Mouse (Mus musculus): Measurements from ENCODE around the gene Olfr1262. TPM values are rescaled to one million over a fixed set of nuclear protein-coding genes. Genes with fewer than 3 reads are reported as not detected.

Olfr1262 gene
- polyA plus RNA-seq, 1 experiment, result not detected

DNA sequence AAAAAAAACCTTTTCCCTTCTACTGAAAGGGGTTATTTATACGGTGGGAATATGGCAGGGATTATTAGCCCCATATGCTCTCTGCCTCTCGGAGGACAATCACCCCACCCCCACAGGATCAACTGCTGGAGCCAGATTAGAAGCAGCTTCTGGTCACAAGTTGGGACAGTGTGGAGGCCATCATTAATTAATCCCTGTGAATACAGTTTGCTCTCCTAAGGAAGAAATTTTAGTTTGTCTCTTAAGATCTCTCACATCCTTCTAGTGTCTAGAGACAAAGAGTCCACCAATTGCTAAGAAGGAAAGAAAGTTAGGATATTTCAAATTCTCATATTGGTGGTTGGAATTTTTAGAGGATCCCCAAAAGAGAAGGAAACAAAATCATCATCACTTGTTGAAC, 25.5 kb downstream of the Olfr1262 start, which contains the start of gene Olfr1264:
TSS of gene Olfr1264 (minus strand) at position 101 of the 400 bp plus-strand sequence.
- Histone ChIP-seq H3K4me3 (no peak within 1 kb of the TSS), H3K36me3 (ENCODE audit: control insufficient read depth, insufficient read depth) (no peaks in the 10 kb centered on the region), H3ac (ENCODE audit: control insufficient read depth, insufficient read length) (no peak within 1 kb of the TSS), H3K27me3 (ENCODE audit: control insufficient read depth, insufficient read depth, insufficient read length) (no peaks in the 10 kb centered on the region), H3K79me2 (ENCODE audit: control insufficient read depth, insufficient read depth) (no peaks in the 10 kb centered on the region), H3K4me2 (ENCODE audit: low read depth) (no peak within 1 kb of the TSS)
- TF ChIP-seq REST (IDR thresholded peaks at IDR 0.05; ENCODE audit: insufficient read depth, insufficient read length) (no peak), USF1 (IDR thresholded peaks at IDR 0.05; ENCODE audit: low read depth) (no peak), TCF12 (IDR thresholded peaks at IDR 0.05; ENCODE audit: insufficient read depth, poor library complexity, severe bottlenecking) (no peak), POLR2AphosphoS2 (IDR thresholded peaks at IDR 0.05; ENCODE audit: insufficient read length, low read depth) (no peak), SRF (IDR thresholded peaks at IDR 0.05; ENCODE audit: control insufficient read depth, insufficient read length, low read depth) (no peak), MYOD1 (IDR thresholded peaks at IDR 0.05; ENCODE audit: control insufficient read depth in 1 of 3, insufficient read length in 2 of 3, low read depth in 2 of 3) (no peak), CEBPB (IDR thresholded peaks at IDR 0.05; ENCODE audit: insufficient read depth, poor library complexity, severe bottlenecking) (no peak), MYOG (IDR thresholded peaks at IDR 0.05; ENCODE audit: control insufficient read depth in 1 of 3, insufficient read depth in 1 of 3, insufficient read length in 2 of 3, low read depth in 2 of 3) (no peak), TCF3 (IDR thresholded peaks at IDR 0.05; ENCODE audit: insufficient read length, low read depth) (no peak), MAX (IDR thresholded peaks at IDR 0.05; ENCODE audit: low read depth) (no peak), E2F4 (IDR thresholded peaks at IDR 0.05; ENCODE audit: insufficient read depth) (no peak), POLR2A (IDR thresholded peaks at IDR 0.05; ENCODE audit: insufficient read length, low read depth) (no peak)

- no peak for TF ChIP-seq MAX (IDR thresholded peaks at IDR 0.05; ENCODE audit: low read depth)
- no peak for TF ChIP-seq POLR2A (IDR thresholded peaks at IDR 0.05; ENCODE audit: insufficient read length, low read depth)
- no peak for TF ChIP-seq TCF3 (IDR thresholded peaks at IDR 0.05; ENCODE audit: insufficient read length, low read depth)
- no peak for TF ChIP-seq CEBPB (IDR thresholded peaks at IDR 0.05; ENCODE audit: insufficient read depth, poor library complexity, severe bottlenecking)
- TF ChIP-seq MYOD1 (IDR thresholded peaks at IDR 0.05; ENCODE audit: control insufficient read depth in 1 of 3, insufficient read length in 2 of 3, low read depth in 2 of 3), result no peak
- no peak for TF ChIP-seq MYOG (IDR thresholded peaks at IDR 0.05; ENCODE audit: control insufficient read depth in 1 of 3, insufficient read depth in 1 of 3, insufficient read length in 2 of 3, low read depth in 2 of 3)
- TF ChIP-seq REST (IDR thresholded peaks at IDR 0.05; ENCODE audit: insufficient read depth, insufficient read length), result no peak
- TF ChIP-seq USF1 (IDR thresholded peaks at IDR 0.05; ENCODE audit: low read depth), result no peak
- TF ChIP-seq POLR2AphosphoS2 (IDR thresholded peaks at IDR 0.05; ENCODE audit: insufficient read length, low read depth), result no peak
- no peak for TF ChIP-seq TCF12 (IDR thresholded peaks at IDR 0.05; ENCODE audit: insufficient read depth, poor library complexity, severe bottlenecking)
- TF ChIP-seq E2F4 (IDR thresholded peaks at IDR 0.05; ENCODE audit: insufficient read depth), result no peak
- no peak for TF ChIP-seq SRF (IDR thresholded peaks at IDR 0.05; ENCODE audit: control insufficient read depth, insufficient read length, low read depth)
- H3K36me3 ChIP-seq (ENCODE audit: control insufficient read depth, insufficient read depth), result no peaks in the 10 kb centered on the region
- H3K4me3 ChIP-seq, result no peak within 1 kb of the TSS
- no peaks in the 10 kb centered on the region for H3K27me3 ChIP-seq (ENCODE audit: control insufficient read depth, insufficient read depth, insufficient read length)
- H3K4me2 ChIP-seq (ENCODE audit: low read depth), result no peak within 1 kb of the TSS
- H3ac ChIP-seq (ENCODE audit: control insufficient read depth, insufficient read length), result no peak within 1 kb of the TSS
- no peaks in the 10 kb centered on the region for H3K79me2 ChIP-seq (ENCODE audit: control insufficient read depth, insufficient read depth)
Measured at GRCm38 (mm10) chr2:90035037-90035436, 35.1 kb downstream of the Olfr1262 start, which contains the start of gene Olfr1265. Gene Olfr1265 (plus strand): TSS chr2:90035337.

Other genes with a start within 250 kb of the Olfr1262 start
- not detected for gene Olfr1253, start 243.1 kb upstream of the Olfr1262 start, polyA plus RNA-seq (2012; fragmentation: generic; extraction: Trizol)
- not detected for gene Olfr1254, start 206.5 kb upstream of the Olfr1262 start, polyA plus RNA-seq (2012; fragmentation: generic; extraction: Trizol)
- not detected for gene Olfr1255, start 188.1 kb upstream of the Olfr1262 start, polyA plus RNA-seq (2012; fragmentation: generic; extraction: Trizol)
- gene Olfr1256, start 158.6 kb upstream of the Olfr1262 start, polyA plus RNA-seq (2012; fragmentation: generic; extraction: Trizol), result not detected
- gene Olfr48, start 151.9 kb upstream of the Olfr1262 start, polyA plus RNA-seq (2012; fragmentation: generic; extraction: Trizol), result not detected
- not detected for gene Olfr1257, start 121.7 kb upstream of the Olfr1262 start, polyA plus RNA-seq (2012; fragmentation: generic; extraction: Trizol)
- 0.17 TPM for gene Olfr1258, start 72.8 kb upstream of the Olfr1262 start, polyA plus RNA-seq (2012; fragmentation: generic; extraction: Trizol)
- 0.59 TPM for gene Olfr1259, start 51.5 kb upstream of the Olfr1262 start, polyA plus RNA-seq (2012; fragmentation: generic; extraction: Trizol)
- 0.05 TPM for gene Olfr1260, start 25.8 kb upstream of the Olfr1262 start, polyA plus RNA-seq (2012; fragmentation: generic; extraction: Trizol)
- gene Olfr1261, start 8.9 kb upstream of the Olfr1262 start, polyA plus RNA-seq (2012; fragmentation: generic; extraction: Trizol), result not detected
- gene Olfr1263, start 12.0 kb downstream of the Olfr1262 start, polyA plus RNA-seq (2012; fragmentation: generic; extraction: Trizol), result 0.02 TPM
- not detected for gene Olfr1264, start 25.4 kb downstream of the Olfr1262 start, polyA plus RNA-seq (2012; fragmentation: generic; extraction: Trizol)
- not detected for gene Olfr1265, start 35.2 kb downstream of the Olfr1262 start, polyA plus RNA-seq (2012; fragmentation: generic; extraction: Trizol)
- gene Olfr140, start 63.4 kb downstream of the Olfr1262 start, polyA plus RNA-seq (2012; fragmentation: generic; extraction: Trizol), result not detected
- not detected for gene Olfr1269, start 121.3 kb downstream of the Olfr1262 start, polyA plus RNA-seq (2012; fragmentation: generic; extraction: Trizol)
- not detected for gene Olfr32, start 142.2 kb downstream of the Olfr1262 start, polyA plus RNA-seq (2012; fragmentation: generic; extraction: Trizol)
- gene Olfr1270, start 152.9 kb downstream of the Olfr1262 start, polyA plus RNA-seq (2012; fragmentation: generic; extraction: Trizol), result not detected
- gene Olfr1506, start 224.3 kb downstream of the Olfr1262 start, polyA plus RNA-seq (2012; fragmentation: generic; extraction: Trizol), result not detected

Measured in myocyte (in vitro differentiated cells).